Mouse (Mus musculus): Measurements from ENCODE around the gene Lrmda.

The Lrmda gene

GRCm38 (mm10) chr14:22679008-22679704 lies 659.6 kb downstream of the Lrmda start:
- DNase-seq = no peak

GRCm38 (mm10) chr14:22679705-22680643 lies 660.5 kb downstream of the Lrmda start:
- DNase-seq = no peak

GRCm38 (mm10) chr14:22686886-22687285 lies 667.4 kb downstream of the Lrmda start:
- no peak for DNase-seq

- DNase-seq = no peak
Observed at GRCm38 (mm10) chr14:22688399-22688798, 668.9 kb downstream of the Lrmda start.

GRCm38 (mm10) chr14:22695448-22695847 lies 675.9 kb downstream of the Lrmda start:
- no peak for DNase-seq

GRCm38 (mm10) chr14:22695931-22696365 lies 676.4 kb downstream of the Lrmda start:
- no peak for DNase-seq

GRCm38 (mm10) chr14:22700236-22700635 lies 680.7 kb downstream of the Lrmda start:
- DNase-seq = no peak

GRCm38 (mm10) chr14:22700690-22701089 lies 681.2 kb downstream of the Lrmda start:
- DNase-seq = no peak

- DNase-seq = no peak
Observed at GRCm38 (mm10) chr14:22707958-22708701, 688.6 kb downstream of the Lrmda start.

GRCm38 (mm10) chr14:22710071-22710661 lies 690.7 kb downstream of the Lrmda start:
- DNase-seq = no peak

GRCm38 (mm10) chr14:22712388-22712787 lies 692.9 kb downstream of the Lrmda start:
- no peak for DNase-seq

GRCm38 (mm10) chr14:22715581-22716378 lies 696.3 kb downstream of the Lrmda start:
- no peak for DNase-seq

GRCm38 (mm10) chr14:22719968-22720367 lies 700.5 kb downstream of the Lrmda start:
- DNase-seq = no peak

GRCm38 (mm10) chr14:22721845-22722244 lies 702.3 kb downstream of the Lrmda start:
- DNase-seq = no peak

- DNase-seq = no peak
Observed at GRCm38 (mm10) chr14:22727548-22727947, 708.0 kb downstream of the Lrmda start.

GRCm38 (mm10) chr14:22728611-22729223 lies 709.2 kb downstream of the Lrmda start:
- no peak for DNase-seq

- no peak for DNase-seq
Observed at GRCm38 (mm10) chr14:22738603-22739002, 719.1 kb downstream of the Lrmda start.

GRCm38 (mm10) chr14:22742527-22742926 lies 723.0 kb downstream of the Lrmda start:
- DNase-seq = no peak

- no peak for DNase-seq
Observed at GRCm38 (mm10) chr14:22743264-22743663, 723.8 kb downstream of the Lrmda start.

- DNase-seq = no peak
Observed at GRCm38 (mm10) chr14:22744701-22745100, 725.2 kb downstream of the Lrmda start.

GRCm38 (mm10) chr14:22745263-22745881 lies 725.9 kb downstream of the Lrmda start:
- no peak for DNase-seq

All from right cerebral cortex, postnatal 14 days (tissue).